Mouse (Mus musculus): Measurements from ENCODE around the gene Prn. TPM values are rescaled to one million over a fixed set of nuclear protein-coding genes. Genes with fewer than 3 reads are reported as not detected.

Prn gene
- polyA plus RNA-seq, 1 experiment from 2014 or later, result not detected

DNA sequence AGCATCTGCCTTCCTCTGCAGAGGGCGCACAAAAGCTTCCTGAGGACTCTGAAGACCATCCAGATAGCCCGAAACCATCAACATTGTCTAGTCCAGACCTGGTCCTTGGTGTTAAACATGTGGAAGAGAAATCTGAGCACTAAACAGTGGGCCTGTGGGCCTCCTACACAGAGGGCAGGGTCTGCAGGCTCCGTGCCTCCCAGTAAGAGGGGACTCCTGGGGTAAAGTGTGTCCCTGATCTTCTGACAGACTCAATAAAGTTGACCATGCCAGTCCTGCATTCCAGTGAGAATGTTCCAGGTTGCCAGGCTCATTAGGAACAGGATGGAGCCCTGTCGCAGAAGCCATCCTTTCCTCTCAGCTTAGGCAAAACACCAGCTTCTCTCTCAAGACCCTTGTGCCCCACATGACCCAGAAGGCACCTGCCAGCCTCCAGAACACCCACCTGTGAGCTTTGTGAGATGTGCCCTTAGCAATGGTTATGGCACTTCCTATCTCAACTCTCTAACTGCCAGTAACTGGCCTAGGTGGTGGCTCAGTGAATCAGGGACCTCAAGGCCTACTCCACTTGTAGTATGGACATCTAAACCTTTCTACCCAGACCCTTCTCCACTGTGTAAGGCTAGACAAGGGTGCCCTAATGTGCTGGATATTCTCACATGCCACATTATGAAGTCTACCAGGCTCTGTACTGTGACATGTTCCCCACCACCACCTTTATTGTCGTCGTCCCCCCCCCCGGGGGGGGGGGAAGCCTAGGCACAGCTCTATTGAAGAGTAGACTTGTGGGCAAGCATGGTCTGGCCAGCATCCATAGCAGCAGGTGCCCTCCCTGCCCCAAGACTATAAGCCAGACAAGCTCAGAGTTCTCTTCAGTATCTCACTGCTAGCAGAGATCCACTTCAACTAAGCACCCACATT lies 46.8 kb downstream of the Prn start:
- H3K9me3 ChIP-seq (ENCODE audit: control insufficient read depth, low read length), result no peaks in the 10 kb centered on the region
- peaks cover 10% of the 10 kb centered on the region for H3K4me1 ChIP-seq (ENCODE audit: control insufficient read depth, insufficient read depth, low read length)
- H3K27me3 ChIP-seq (ENCODE audit: control insufficient read depth, insufficient read depth, low read length), result peaks cover 17% of the 10 kb centered on the region
- no peak overlapping the region for H3K27ac ChIP-seq (replicated peaks; ENCODE audit: low read depth, low read length)
- DNase-seq (ENCODE audit: low spot score) (no peak), ATAC-seq (ENCODE audit: insufficient number of reproducible peaks, low FRiP score, low TSS enrichment, low read depth) (no peak)
- H3K9ac ChIP-seq (ENCODE audit: low read length), result no peak overlapping the region
- H3K36me3 ChIP-seq (ENCODE audit: control insufficient read depth, insufficient read depth, low read length), result no peaks in the 10 kb centered on the region
- no peak overlapping the region for H3K4me3 ChIP-seq (ENCODE audit: low read depth, low read length)
- WGBS, result 78% methylated on average over 7 of the region's 7 CpGs
- no peak overlapping the region for H3K4me2 ChIP-seq (ENCODE audit: low read depth, severe bottlenecking)

GRCm38 (mm10) chr2:131957731-131958222 lies 48.0 kb downstream of the Prn start:
- Histone ChIP-seq H3K36me3 (ENCODE audit: control insufficient read depth, insufficient read depth, low read length) (no peaks in the 10 kb centered on the region), H3K4me2 (ENCODE audit: low read depth, severe bottlenecking) (no peak overlapping the region), H3K27ac (replicated peaks; ENCODE audit: low read depth, low read length) (no peak overlapping the region), H3K4me1 (ENCODE audit: control insufficient read depth, insufficient read depth, low read length) (peaks cover 10% of the 10 kb centered on the region), H3K4me3 (ENCODE audit: low read depth, low read length) (no peak overlapping the region), H3K27me3 (ENCODE audit: control insufficient read depth, insufficient read depth, low read length) (peaks cover 14% of the 10 kb centered on the region), H3K9ac (ENCODE audit: low read length) (no peak overlapping the region), H3K9me3 (ENCODE audit: control insufficient read depth, low read length) (no peaks in the 10 kb centered on the region)
- ATAC-seq (ENCODE audit: insufficient number of reproducible peaks, low FRiP score, low TSS enrichment, low read depth), result no peak
- 57% methylated on average over 9 of the region's 9 CpGs for WGBS
- peak; percentile 52 for DNase-seq (ENCODE audit: low spot score)

DNA sequence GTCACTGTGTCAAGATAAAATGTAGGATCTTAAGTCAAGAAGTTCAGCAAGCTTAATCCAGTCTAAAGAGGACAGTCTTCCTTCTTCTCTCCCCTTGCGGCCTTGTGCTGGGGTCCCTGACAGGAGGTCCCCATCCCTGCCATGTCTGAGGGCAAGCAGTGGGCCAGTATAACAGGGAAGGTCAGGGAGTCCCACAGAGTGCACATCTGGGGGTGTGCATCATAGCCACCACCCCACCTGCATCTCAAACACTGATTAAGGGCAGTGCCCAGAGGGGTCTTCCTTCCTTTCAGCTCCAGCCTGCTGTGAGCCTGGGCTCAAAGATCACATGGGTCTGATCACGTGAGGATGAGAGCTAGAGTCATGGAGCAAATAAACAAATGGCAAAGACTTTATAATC lies 51.9 kb downstream of the Prn start:
- Histone ChIP-seq H3K9me3 (ENCODE audit: control insufficient read depth, low read length) (no peaks in the 10 kb centered on the region), H3K9ac (ENCODE audit: low read length) (no peak overlapping the region), H3K4me3 (ENCODE audit: low read depth, low read length) (no peak overlapping the region), H3K36me3 (ENCODE audit: control insufficient read depth, insufficient read depth, low read length) (no peaks in the 10 kb centered on the region), H3K27ac (replicated peaks; ENCODE audit: low read depth, low read length) (no peak overlapping the region), H3K4me2 (ENCODE audit: low read depth, severe bottlenecking) (no peak overlapping the region), H3K4me1 (ENCODE audit: control insufficient read depth, insufficient read depth, low read length) (no peaks in the 10 kb centered on the region), H3K27me3 (ENCODE audit: control insufficient read depth, insufficient read depth, low read length) (no peaks in the 10 kb centered on the region)
- DNase-seq (ENCODE audit: low spot score) (no peak), ATAC-seq (ENCODE audit: insufficient number of reproducible peaks, low FRiP score, low TSS enrichment, low read depth) (no peak)
- 77% methylated on average over 2 of the region's 2 CpGs for WGBS

GRCm38 (mm10) chr2:131970597-131970996 lies 60.8 kb downstream of the Prn start:
- Histone ChIP-seq H3K4me3 (ENCODE audit: low read depth, low read length) (no peak overlapping the region), H3K4me2 (ENCODE audit: low read depth, severe bottlenecking) (no peak overlapping the region), H3K9ac (ENCODE audit: low read length) (no peak overlapping the region), H3K27ac (replicated peaks; ENCODE audit: low read depth, low read length) (no peak overlapping the region), H3K9me3 (ENCODE audit: control insufficient read depth, low read length) (no peaks in the 10 kb centered on the region), H3K27me3 (ENCODE audit: control insufficient read depth, insufficient read depth, low read length) (no peaks in the 10 kb centered on the region), H3K36me3 (ENCODE audit: control insufficient read depth, insufficient read depth, low read length) (no peaks in the 10 kb centered on the region), H3K4me1 (ENCODE audit: control insufficient read depth, insufficient read depth, low read length) (no peaks in the 10 kb centered on the region)
- 93% methylated on average over 2 of the region's 2 CpGs for WGBS
- DNase-seq (ENCODE audit: low spot score) (no peak), ATAC-seq (ENCODE audit: insufficient number of reproducible peaks, low FRiP score, low TSS enrichment, low read depth) (no peak)

DNA sequence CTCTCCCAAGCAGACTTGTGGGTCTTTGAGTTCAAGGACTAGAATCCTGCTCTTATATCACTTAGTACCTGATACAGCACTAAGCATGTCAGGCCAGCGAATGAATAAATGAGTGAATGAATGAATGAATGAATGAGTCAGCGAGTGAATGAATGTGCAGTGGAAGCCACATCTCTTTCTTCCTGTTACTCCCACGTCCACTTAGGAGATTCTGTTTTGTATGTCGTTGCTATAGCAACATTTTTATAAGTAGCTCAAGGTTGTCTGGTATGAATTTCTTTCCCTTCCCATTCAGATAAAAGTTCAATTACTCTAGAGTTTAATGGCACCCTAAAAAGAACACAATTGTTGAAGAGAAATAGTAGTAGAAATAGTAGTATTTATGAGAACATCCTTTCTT lies 61.3 kb downstream of the Prn start:
- no peak overlapping the region for H3K9ac ChIP-seq (ENCODE audit: low read length)
- no peak overlapping the region for H3K4me2 ChIP-seq (ENCODE audit: low read depth, severe bottlenecking)
- H3K36me3 ChIP-seq (ENCODE audit: control insufficient read depth, insufficient read depth, low read length), result no peaks in the 10 kb centered on the region
- H3K4me3 ChIP-seq (ENCODE audit: low read depth, low read length), result no peak overlapping the region
- no peaks in the 10 kb centered on the region for H3K27me3 ChIP-seq (ENCODE audit: control insufficient read depth, insufficient read depth, low read length)
- H3K4me1 ChIP-seq (ENCODE audit: control insufficient read depth, insufficient read depth, low read length), result no peaks in the 10 kb centered on the region
- ATAC-seq (ENCODE audit: insufficient number of reproducible peaks, low FRiP score, low TSS enrichment, low read depth) (no peak), DNase-seq (ENCODE audit: low spot score) (no peak)
- H3K9me3 ChIP-seq (ENCODE audit: control insufficient read depth, low read length), result no peaks in the 10 kb centered on the region
- no peak overlapping the region for H3K27ac ChIP-seq (replicated peaks; ENCODE audit: low read depth, low read length)
- 80% methylated on average over 4 of the region's 4 CpGs for WGBS

GRCm38 (mm10) chr2:131976663-131977062 lies 66.9 kb downstream of the Prn start:
- Histone ChIP-seq H3K9me3 (ENCODE audit: control insufficient read depth, low read length) (no peaks in the 10 kb centered on the region), H3K4me2 (ENCODE audit: low read depth, severe bottlenecking) (no peak overlapping the region), H3K4me1 (ENCODE audit: control insufficient read depth, insufficient read depth, low read length) (no peaks in the 10 kb centered on the region), H3K9ac (ENCODE audit: low read length) (no peak overlapping the region), H3K36me3 (ENCODE audit: control insufficient read depth, insufficient read depth, low read length) (no peaks in the 10 kb centered on the region), H3K27ac (replicated peaks; ENCODE audit: low read depth, low read length) (no peak overlapping the region), H3K4me3 (ENCODE audit: low read depth, low read length) (no peak overlapping the region), H3K27me3 (ENCODE audit: control insufficient read depth, insufficient read depth, low read length) (no peaks in the 10 kb centered on the region)
- 78% methylated on average over 3 of the region's 3 CpGs for WGBS
- DNase-seq (ENCODE audit: low spot score), result no peak
- ATAC-seq (ENCODE audit: insufficient number of reproducible peaks, low FRiP score, low TSS enrichment, low read depth), result no peak

DNA sequence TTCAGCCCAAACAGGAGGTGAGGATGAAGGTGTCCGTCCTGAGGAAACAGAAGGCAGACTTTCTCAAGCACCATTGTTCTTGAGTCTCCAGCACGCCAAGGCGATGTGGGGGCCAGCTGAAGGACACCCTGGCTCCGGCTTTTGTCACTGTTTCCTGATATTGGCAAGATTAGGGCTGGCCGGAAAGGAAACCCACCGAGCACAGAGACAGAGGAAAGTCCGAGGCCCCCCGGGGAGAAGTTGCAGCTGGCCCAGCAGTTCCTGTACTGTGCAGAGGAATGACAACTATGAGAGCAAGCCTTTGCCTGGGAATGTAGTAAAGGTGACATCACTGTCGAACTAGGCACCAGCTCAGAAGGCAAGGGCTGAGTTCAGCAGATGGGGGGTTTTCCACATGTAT lies 71.1 kb downstream of the Prn start:
- H3K27me3 ChIP-seq (ENCODE audit: control insufficient read depth, insufficient read depth, low read length), result no peaks in the 10 kb centered on the region
- no peak overlapping the region for H3K9ac ChIP-seq (ENCODE audit: low read length)
- no peak for ATAC-seq (ENCODE audit: insufficient number of reproducible peaks, low FRiP score, low TSS enrichment, low read depth)
- H3K9me3 ChIP-seq (ENCODE audit: control insufficient read depth, low read length), result no peaks in the 10 kb centered on the region
- WGBS, result 60% methylated on average over 9 of the region's 9 CpGs
- no peak overlapping the region for H3K4me3 ChIP-seq (ENCODE audit: low read depth, low read length)
- H3K4me1 ChIP-seq (ENCODE audit: control insufficient read depth, insufficient read depth, low read length), result no peaks in the 10 kb centered on the region
- H3K27ac ChIP-seq (replicated peaks; ENCODE audit: low read depth, low read length), result no peak overlapping the region
- DNase-seq (ENCODE audit: low spot score), result peak; percentile 37
- no peak overlapping the region for H3K4me2 ChIP-seq (ENCODE audit: low read depth, severe bottlenecking)
- no peaks in the 10 kb centered on the region for H3K36me3 ChIP-seq (ENCODE audit: control insufficient read depth, insufficient read depth, low read length)

DNA sequence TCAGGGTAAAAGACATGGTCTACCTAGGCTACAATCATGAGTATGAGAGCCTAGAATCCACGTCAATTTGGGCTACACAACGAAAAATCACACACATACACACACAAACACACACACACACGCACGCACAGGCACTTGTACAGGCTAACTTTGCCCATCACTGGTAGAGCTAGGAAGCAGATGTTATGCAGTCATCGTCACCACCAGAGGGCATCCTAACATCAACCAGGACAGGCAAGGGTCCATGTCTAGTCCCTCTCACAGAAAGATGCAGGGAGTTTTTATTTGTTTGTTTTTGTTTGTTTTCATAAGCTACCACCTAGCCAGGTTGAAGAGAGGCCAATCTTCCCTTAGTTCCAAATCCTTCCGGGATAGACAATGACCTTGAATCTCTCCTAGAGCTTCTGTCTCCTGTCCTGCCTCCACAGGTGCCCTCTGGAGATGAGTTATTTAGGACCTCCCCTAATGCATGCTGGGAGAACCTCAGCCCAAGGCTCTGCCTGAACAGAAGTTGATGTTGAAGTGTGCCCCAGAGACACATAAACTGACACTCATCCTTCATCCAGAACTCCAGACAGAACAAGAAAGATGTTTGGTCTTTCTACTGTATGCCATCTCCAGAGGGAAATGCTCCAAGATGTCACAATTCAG lies 72.9 kb downstream of the Prn start:
- no peak overlapping the region for H3K27ac ChIP-seq (replicated peaks; ENCODE audit: low read depth, low read length)
- peak; percentile 72 for DNase-seq (ENCODE audit: low spot score)
- peak; percentile 58; the same call in 1 of the 2 replicates for ATAC-seq (ENCODE audit: insufficient number of reproducible peaks, low FRiP score, low TSS enrichment, low read depth)
- 21% methylated on average over 6 of the region's 6 CpGs for WGBS
- H3K4me2 ChIP-seq (ENCODE audit: low read depth, severe bottlenecking), result no peak overlapping the region
- H3K9me3 ChIP-seq (ENCODE audit: control insufficient read depth, low read length), result no peaks in the 10 kb centered on the region
- no peaks in the 10 kb centered on the region for H3K4me1 ChIP-seq (ENCODE audit: control insufficient read depth, insufficient read depth, low read length)
- no peaks in the 10 kb centered on the region for H3K36me3 ChIP-seq (ENCODE audit: control insufficient read depth, insufficient read depth, low read length)
- H3K9ac ChIP-seq (ENCODE audit: low read length), result no peak overlapping the region
- no peaks in the 10 kb centered on the region for H3K27me3 ChIP-seq (ENCODE audit: control insufficient read depth, insufficient read depth, low read length)
- H3K4me3 ChIP-seq (ENCODE audit: low read depth, low read length), result no peak overlapping the region

Measured in limb, embryonic 11.5 days (tissue).